Mouse (Mus musculus): ENCODE measurements around the gene Atf3.

DNA sequence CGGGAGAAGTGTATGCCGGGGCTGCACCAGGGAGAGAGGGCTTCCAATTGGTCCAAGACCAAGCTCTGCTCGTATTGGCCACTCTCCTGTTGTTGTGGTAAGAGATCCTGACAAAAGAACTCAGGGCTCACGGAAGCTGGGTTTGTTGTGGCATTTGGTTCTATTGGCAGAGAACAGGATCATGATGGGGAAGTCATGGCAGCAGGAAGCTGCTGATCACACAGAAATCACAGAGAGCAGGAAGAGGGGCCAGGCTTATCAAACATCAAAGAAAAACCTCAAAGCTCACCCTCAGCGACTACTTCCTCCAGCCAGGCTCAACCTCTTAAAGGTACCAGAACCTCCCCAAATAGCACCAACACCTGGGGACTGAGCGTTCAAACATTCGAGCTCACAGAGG, 41.3 kb upstream of the Atf3 start:
- TF ChIP-seq POLR2A (IDR thresholded peaks at IDR 0.05; ENCODE audit: low read depth, low read length) (no peak), CTCF (IDR thresholded peaks at IDR 0.05; ENCODE audit: extremely low read depth, insufficient read depth, insufficient read length, insufficient replicate concordance) (no peak)
